Mouse (Mus musculus): Measurements from ENCODE around the gene Cntnap4.
A peak's percentile ranks its signal among the peaks of the same experiment; 100 is the strongest.
"Not testable (repeated sequence)": the region's sequence is repeated elsewhere in the genome, so short reads cannot be mapped to it uniquely, and the experiment has no call there.

Cntnap4 gene

GRCm38 (mm10) chr8:112724918-112725317, 155.1 kb downstream of the Cntnap4 start:
- no peak for DNase-seq (ENCODE audit: low read depth, low spot score)

GRCm38 (mm10) chr8:112730583-112731432, 161.0 kb downstream of the Cntnap4 start:
- no peak for DNase-seq (ENCODE audit: low read depth, low spot score)

GRCm38 (mm10) chr8:112735575-112735974, 165.7 kb downstream of the Cntnap4 start:
- DNase-seq (ENCODE audit: low read depth, low spot score), result no peak

- DNase-seq (ENCODE audit: low read depth, low spot score), result no peak
Measured at GRCm38 (mm10) chr8:112743331-112743730, 173.5 kb downstream of the Cntnap4 start.

- no peak for DNase-seq (ENCODE audit: low read depth, low spot score)
Measured at GRCm38 (mm10) chr8:112747296-112747695, 177.5 kb downstream of the Cntnap4 start.

- DNase-seq (ENCODE audit: low read depth, low spot score), result no peak
Measured at GRCm38 (mm10) chr8:112755171-112755570, 185.3 kb downstream of the Cntnap4 start.

GRCm38 (mm10) chr8:112803058-112803457, 233.2 kb downstream of the Cntnap4 start:
- no peak for DNase-seq (ENCODE audit: low read depth, low spot score)

- peak; percentile 43 for DNase-seq (ENCODE audit: low read depth, low spot score)
Measured at GRCm38 (mm10) chr8:112809382-112809781, 239.5 kb downstream of the Cntnap4 start.

GRCm38 (mm10) chr8:112841057-112841456, 271.2 kb downstream of the Cntnap4 start:
- no peak for DNase-seq (ENCODE audit: low read depth, low spot score)

- DNase-seq (ENCODE audit: low read depth, low spot score), result not testable (repeated sequence)
Measured at GRCm38 (mm10) chr8:112849541-112849940, 279.7 kb downstream of the Cntnap4 start.

GRCm38 (mm10) chr8:112906458-112907112, 336.7 kb downstream of the Cntnap4 start:
- DNase-seq (ENCODE audit: low read depth, low spot score), result peak; percentile 89

GRCm38 (mm10) chr8:112909527-112909926, 339.7 kb downstream of the Cntnap4 start:
- DNase-seq (ENCODE audit: low read depth, low spot score), result no peak

GRCm38 (mm10) chr8:112911422-112911821, 341.6 kb downstream of the Cntnap4 start:
- no peak for DNase-seq (ENCODE audit: low read depth, low spot score)

- no peak for DNase-seq (ENCODE audit: low read depth, low spot score)
Measured at GRCm38 (mm10) chr8:112922151-112922550, 352.3 kb downstream of the Cntnap4 start.

GRCm38 (mm10) chr8:112922789-112923188, 352.9 kb downstream of the Cntnap4 start:
- DNase-seq (ENCODE audit: low read depth, low spot score), result no peak
